Mouse (Mus musculus): Measurements from ENCODE around the gene Prtg. TPM values are rescaled to one million over a fixed set of nuclear protein-coding genes. Genes with fewer than 3 reads are reported as not detected.

Prtg gene
- total and polyA plus RNA-seq, 3 experiments, result not detected

GRCm38 (mm10) chr9:72758705-72759131 lies 48.0 kb upstream of the Prtg start:
- peaks cover 4 to 7% of the 10 kb centered on the region in 2 experiments; a peak in 3 of 4 replicates for H3K4me1 ChIP-seq (ENCODE audit: control insufficient read depth in 1 of 2, insufficient read depth in 2 of 2)
- no peak overlapping the region for H3K4me2 ChIP-seq (ENCODE audit: insufficient read depth, low read depth, poor library complexity, severe bottlenecking)
- H3K9me3 ChIP-seq (replicated peaks; ENCODE audit: low read length), result no peaks in the 10 kb centered on the region
- H3K36me3 ChIP-seq (replicated peaks in 1 of 2; ENCODE audit: control insufficient read depth in 1 of 2, insufficient read depth in 1 of 2, low read length in 1 of 2), result no peaks in the 10 kb centered on the region
- H3K79me2 ChIP-seq (replicated peaks; ENCODE audit: control insufficient read depth, extremely low read depth, insufficient read depth, poor library complexity, severe bottlenecking), result no peaks in the 10 kb centered on the region
- no peak for DNase-seq (ENCODE audit: extremely low read depth)
- dilution Hi-C loops (cut with MboI; ENCODE audit: extremely low pct_ligation_motif_present, extremely low pct_unique_long_range_greater_than_20kb, low sequenced_read_pairs), result no loop called here
- H3K4me3 ChIP-seq (replicated peaks in 1 of 3; ENCODE audit: low read depth in 2 of 3, low read length in 2 of 3, poor library complexity in 1 of 3), result no peak overlapping the region
- in situ Hi-C loops (cut with MboI; ENCODE audit: low pct_ligation_motif_present, low pct_unique_long_range_greater_than_20kb, low sequenced_read_pairs), result loop anchor here (25.0 kb wide), 1 partner anchor 329 kb away; no protein-coding TSS in a partner anchor
- no peak overlapping the region for H3K27ac ChIP-seq (ENCODE audit: insufficient read depth, low read depth)
- no peaks in the 10 kb centered on the region for H3K27me3 ChIP-seq (replicated peaks)
- no peak overlapping the region for H3K9ac ChIP-seq (ENCODE audit: insufficient read depth, low read depth)
- TF ChIP-seq EP300 (IDR thresholded peaks at IDR 0.05; ENCODE audit: low read length) (no peak), NELFE (IDR thresholded peaks at IDR 0.05; ENCODE audit: low read depth, low read length) (no peak)

DNA sequence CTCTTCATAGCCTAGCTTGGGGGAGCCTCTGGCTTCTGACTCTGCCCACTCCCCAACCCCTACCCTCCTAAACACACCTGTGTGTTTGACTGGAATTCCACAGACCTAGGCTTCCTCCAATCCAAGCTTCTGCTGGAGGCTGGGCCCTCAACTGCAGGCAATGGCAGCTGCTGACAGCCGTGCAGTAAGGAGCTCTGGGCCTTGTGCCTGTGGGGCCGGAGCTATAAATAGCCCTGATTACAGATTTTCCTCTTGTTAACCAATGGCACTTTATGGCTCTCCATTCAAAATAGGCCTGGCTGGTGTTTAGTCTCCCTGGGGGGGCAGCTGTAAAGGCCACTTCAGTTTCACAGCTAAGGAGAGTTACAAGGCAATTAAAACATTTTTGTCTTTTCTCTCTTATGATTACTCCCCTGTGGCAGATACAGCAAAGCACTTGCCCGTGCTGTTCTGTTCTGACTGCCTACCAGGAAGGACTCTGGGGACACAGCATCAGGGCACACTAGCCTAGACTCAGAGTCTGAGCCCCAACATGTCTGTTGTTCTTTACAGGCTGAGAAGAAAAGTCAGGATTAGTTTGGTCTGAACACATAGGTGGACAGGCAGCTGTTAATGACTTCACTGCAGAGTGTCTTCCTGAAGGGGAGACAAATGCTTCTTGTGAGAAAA lies 43.5 kb upstream of the Prtg start:
- Histone ChIP-seq H3K9ac (ENCODE audit: insufficient read depth, low read depth) (no peak overlapping the region), H3K4me1 (ENCODE audit: control insufficient read depth in 1 of 2, insufficient read depth in 2 of 2) (peaks cover 4 to 9% of the 10 kb centered on the region in 2 experiments; a peak in 2 of 4 replicates), H3K9me3 (replicated peaks; ENCODE audit: low read length) (no peaks in the 10 kb centered on the region), H3K36me3 (replicated peaks in 1 of 2; ENCODE audit: control insufficient read depth in 1 of 2, insufficient read depth in 1 of 2, low read length in 1 of 2) (no peaks in the 10 kb centered on the region), H3K4me3 (replicated peaks in 1 of 3; ENCODE audit: low read depth in 2 of 3, low read length in 2 of 3, poor library complexity in 1 of 3) (no peak overlapping the region), H3K27me3 (replicated peaks) (no peaks in the 10 kb centered on the region), H3K27ac (ENCODE audit: insufficient read depth, low read depth) (no peak overlapping the region), H3K4me2 (ENCODE audit: insufficient read depth, low read depth, poor library complexity, severe bottlenecking) (no peak overlapping the region), H3K79me2 (replicated peaks; ENCODE audit: control insufficient read depth, extremely low read depth, insufficient read depth, poor library complexity, severe bottlenecking) (no peaks in the 10 kb centered on the region)
- dilution Hi-C loops (cut with MboI; ENCODE audit: extremely low pct_ligation_motif_present, extremely low pct_unique_long_range_greater_than_20kb, low sequenced_read_pairs), result no loop called here
- no peak for TF ChIP-seq EP300 (IDR thresholded peaks at IDR 0.05; ENCODE audit: low read length)
- no peak for TF ChIP-seq ZC3H11A (IDR thresholded peaks at IDR 0.05; ENCODE audit: low read depth, low read length)
- no peak for TF ChIP-seq CHD2 (IDR thresholded peaks at IDR 0.05; ENCODE audit: low read length)
- no peak for TF ChIP-seq E2F4 (IDR thresholded peaks at IDR 0.05; ENCODE audit: insufficient replicate concordance, low read depth, low read length)
- TF ChIP-seq HCFC1 (IDR thresholded peaks at IDR 0.05; ENCODE audit: low read depth, low read length), result no peak
- no peak for TF ChIP-seq MAZ (IDR thresholded peaks at IDR 0.05; ENCODE audit: low read depth, low read length)
- no peak for TF ChIP-seq NELFE (IDR thresholded peaks at IDR 0.05; ENCODE audit: low read depth, low read length)
- TF ChIP-seq SMC3 (IDR thresholded peaks at IDR 0.05; ENCODE audit: low read depth, low read length), result no peak
- TF ChIP-seq UBTF (IDR thresholded peaks at IDR 0.05; ENCODE audit: low read depth, low read length), result no peak
- in situ Hi-C loops (cut with MboI; ENCODE audit: low pct_ligation_motif_present, low pct_unique_long_range_greater_than_20kb, low sequenced_read_pairs), result loop anchor here (10.0 to 25.0 kb wide), 2 partner anchors 102 to 324 kb away; no protein-coding TSS in a partner anchor
- no peak for DNase-seq (ENCODE audit: extremely low read depth)

DNA sequence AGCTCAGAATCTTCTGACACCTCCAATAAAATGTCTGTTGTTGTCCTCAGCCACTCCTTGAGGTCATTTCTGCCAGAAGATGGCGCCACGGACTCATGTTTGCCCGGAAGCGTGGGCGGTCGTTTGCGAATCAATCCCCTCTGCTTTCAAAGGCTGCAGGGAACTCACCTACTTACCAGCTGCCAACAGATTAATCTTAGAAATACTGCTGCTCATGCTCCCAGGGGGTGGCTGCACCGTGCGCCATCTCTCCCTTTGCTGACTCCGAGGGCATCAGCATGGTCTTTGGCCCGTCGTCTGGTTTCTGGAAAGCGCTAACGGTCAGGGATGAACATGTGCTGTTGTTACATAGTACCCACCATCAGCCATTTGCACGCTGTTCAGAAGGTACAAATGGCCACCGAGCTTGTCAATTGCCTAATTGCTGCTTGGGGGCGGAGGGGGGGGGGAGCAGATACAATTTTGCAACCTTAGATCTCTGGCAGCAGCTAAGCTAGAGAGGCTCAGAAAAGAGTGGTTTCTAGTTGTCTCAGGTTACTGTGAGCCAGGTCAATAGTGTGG lies 39.8 kb upstream of the Prtg start:
- Histone ChIP-seq H3K4me3 (replicated peaks in 1 of 3; ENCODE audit: low read depth in 2 of 3, low read length in 2 of 3, poor library complexity in 1 of 3) (peak overlapping the region in 2 of 3 experiments; percentile 34 to 39), H3K9ac (ENCODE audit: insufficient read depth, low read depth) (no peak overlapping the region)
- in situ Hi-C loops (cut with MboI; ENCODE audit: low pct_ligation_motif_present, low pct_unique_long_range_greater_than_20kb, low sequenced_read_pairs), result loop anchor here (10.0 to 25.0 kb wide), 2 partner anchors 98 to 320 kb away; no protein-coding TSS in a partner anchor
- TF ChIP-seq SIN3A (IDR thresholded peaks at IDR 0.05; ENCODE audit: low read length) (no peak), CTCF (conservative IDR thresholded peaks at IDR 0.05 in 1 of 2, IDR thresholded peaks at IDR 0.05 in 1 of 2; ENCODE audit: low read depth in 2 of 2, low read length in 2 of 2) (peak; percentile 37 to 94; a peak in 3 of 4 replicates), E2F4 (IDR thresholded peaks at IDR 0.05; ENCODE audit: insufficient replicate concordance, low read depth, low read length) (no peak), TCF12 (IDR thresholded peaks at IDR 0.05; ENCODE audit: low read depth, low read length) (0 out of 2 replicates have a peak, but pooled peaks have one; percentile 12), USF2 (conservative IDR thresholded peaks at IDR 0.05; ENCODE audit: low read depth, low read length) (no peak), ELF1 (IDR thresholded peaks at IDR 0.05; ENCODE audit: low read depth, low read length) (peak; percentile 60), RAD21 (IDR thresholded peaks at IDR 0.05; ENCODE audit: low read depth, low read length) (peak; percentile 90), ZKSCAN1 (IDR thresholded peaks at IDR 0.05; ENCODE audit: borderline replicate concordance, low read depth, low read length) (no peak), NELFE (IDR thresholded peaks at IDR 0.05; ENCODE audit: low read depth, low read length) (no peak), CHD2 (IDR thresholded peaks at IDR 0.05; ENCODE audit: low read length) (no peak), JUND (conservative IDR thresholded peaks at IDR 0.05; ENCODE audit: low read depth, low read length) (no peak), SMC3 (IDR thresholded peaks at IDR 0.05; ENCODE audit: low read depth, low read length) (peak; percentile 76), NRF1 (IDR thresholded peaks at IDR 0.05; ENCODE audit: low read depth, low read length) (no peak), ZNF384 (IDR thresholded peaks at IDR 0.05; ENCODE audit: low read depth, low read length) (no peak), MXI1 (IDR thresholded peaks at IDR 0.05; ENCODE audit: low read depth, low read length) (0 out of 2 replicates have a peak, but pooled peaks have one; percentile 43), MYC (IDR thresholded peaks at IDR 0.05; ENCODE audit: low read depth, low read length) (0 out of 2 replicates have a peak, but pooled peaks have one; percentile 38), POLR2A (IDR thresholded peaks at IDR 0.05; ENCODE audit: low read depth, low read length) (no peak), ZC3H11A (IDR thresholded peaks at IDR 0.05; ENCODE audit: low read depth, low read length) (peak; percentile 20; the same call in 1 of the 2 replicates)

More for the DNA sequence above, 39.8 kb upstream of the Prtg start:
- Histone ChIP-seq H3K4me1 (ENCODE audit: control insufficient read depth in 1 of 2, insufficient read depth in 2 of 2) (peaks cover 2 to 9% of the 10 kb centered on the region in 2 experiments; a peak in 2 of 4 replicates), H3K36me3 (replicated peaks in 1 of 2; ENCODE audit: control insufficient read depth in 1 of 2, insufficient read depth in 1 of 2, low read length in 1 of 2) (no peaks in the 10 kb centered on the region), H3K4me2 (ENCODE audit: insufficient read depth, low read depth, poor library complexity, severe bottlenecking) (peak overlapping the region; percentile 54; the same call in 1 of the 2 replicates), H3K27me3 (replicated peaks) (no peaks in the 10 kb centered on the region), H3K9me3 (replicated peaks; ENCODE audit: low read length) (no peaks in the 10 kb centered on the region), H3K79me2 (replicated peaks; ENCODE audit: control insufficient read depth, extremely low read depth, insufficient read depth, poor library complexity, severe bottlenecking) (no peaks in the 10 kb centered on the region; the same call in 1 of the 2 replicates), H3K27ac (ENCODE audit: insufficient read depth, low read depth) (no peak overlapping the region)
- DNase-seq (ENCODE audit: extremely low read depth), result peak; percentile 79
- dilution Hi-C loops (cut with MboI; ENCODE audit: extremely low pct_ligation_motif_present, extremely low pct_unique_long_range_greater_than_20kb, low sequenced_read_pairs), result no loop called here

All from CH12.LX (cell line).